ENCODE assay signal across 8 mouse cellular contexts in the genomic region with DNA sequence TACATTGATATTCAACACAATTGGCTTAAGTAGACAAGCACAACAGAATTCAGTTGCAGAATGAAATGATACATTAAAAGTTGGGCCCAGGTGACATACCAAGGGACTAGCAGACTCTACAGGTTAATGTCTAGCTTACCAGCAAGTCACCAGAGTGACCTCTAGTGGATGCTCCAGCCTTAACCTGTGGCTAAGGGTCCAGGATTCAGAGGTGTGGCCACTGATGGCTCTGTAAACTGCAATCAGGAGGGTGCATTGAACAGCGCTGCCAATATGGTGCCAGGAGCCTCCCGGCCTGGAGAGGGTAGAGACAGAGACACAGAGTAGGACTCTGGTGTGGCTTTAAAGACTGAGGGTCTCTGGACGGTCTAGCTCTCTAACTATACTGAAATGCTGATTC. TPM values are rescaled to one million over a fixed set of nuclear protein-coding genes. Genes with fewer than 3 reads are reported as not detected.
DNase-seq lines count a peak whose midpoint lies in the region; ATAC-seq and TF ChIP-seq lines count a peak whose summit lies in the region.

No protein-coding gene starts in this region.

- peak; percentile 11 for DNase-seq in heart, postnatal 0 days (ENCODE audit: low spot score)
- DNase-seq in ES-CJ7 (ENCODE audit: low read depth, low spot score): peak; percentile 74
- no peak for DNase-seq in layer of hippocampus, postnatal 36 days
- DNase-seq in midbrain, embryonic 10.5 days (ENCODE audit: low spot score): no peak

- H3K4me1 ChIP-seq in heart, postnatal 0 days (ENCODE audit: control insufficient read depth, insufficient read depth): peaks cover 3% of the 10 kb centered on the region
- H3K4me1 ChIP-seq in heart, embryonic 12.5 days (replicated peaks): peaks cover 1% of the 10 kb centered on the region; the same call in 1 of the 2 replicates
- H3K4me1 ChIP-seq in embryonic facial prominence, embryonic 13.5 days: peaks cover 20% of the 10 kb centered on the region
- H3K4me1 ChIP-seq in lung, embryonic 16.5 days (replicated peaks; ENCODE audit: control insufficient read depth, insufficient read depth, low read length): peaks cover 7% of the 10 kb centered on the region
- peaks cover 23% of the 10 kb centered on the region for H3K4me1 ChIP-seq in midbrain, embryonic 10.5 days
- H3K4me1 ChIP-seq in forebrain, embryonic 12.5 days: no peaks in the 10 kb centered on the region; the same call in 1 of the 2 replicates

- no peak for TF ChIP-seq EP300 in heart, postnatal 0 days (IDR thresholded peaks at IDR 0.05; ENCODE audit: low read depth)

- TF ChIP-seq CTCF in heart, postnatal 0 days (IDR thresholded peaks at IDR 0.05; ENCODE audit: low read depth): peak; percentile 44

- H3K27ac ChIP-seq in heart, postnatal 0 days (ENCODE audit: low read depth): no peak overlapping the region
- no peak overlapping the region for H3K27ac ChIP-seq in heart, embryonic 12.5 days (ENCODE audit: poor library complexity, severe bottlenecking)
- H3K27ac ChIP-seq in embryonic facial prominence, embryonic 13.5 days: peak overlapping the region; percentile 16; the same call in 1 of the 2 replicates
- H3K27ac ChIP-seq in lung, embryonic 16.5 days (ENCODE audit: low read length): no peak overlapping the region
- no peak overlapping the region for H3K27ac ChIP-seq in midbrain, embryonic 10.5 days (replicated peaks)
- H3K27ac ChIP-seq in forebrain, embryonic 12.5 days: no peak overlapping the region

- H3K36me3 ChIP-seq in heart, postnatal 0 days (replicated peaks; ENCODE audit: control insufficient read depth, insufficient read depth, low read length): no peaks in the 10 kb centered on the region
- no peaks in the 10 kb centered on the region for H3K36me3 ChIP-seq in heart, embryonic 12.5 days
- H3K36me3 ChIP-seq in embryonic facial prominence, embryonic 13.5 days: no peaks in the 10 kb centered on the region
- H3K36me3 ChIP-seq in lung, embryonic 16.5 days (ENCODE audit: control insufficient read depth, insufficient read depth, low read length): no peaks in the 10 kb centered on the region
- no peaks in the 10 kb centered on the region for H3K36me3 ChIP-seq in midbrain, embryonic 10.5 days
- H3K36me3 ChIP-seq in forebrain, embryonic 12.5 days (replicated peaks): no peaks in the 10 kb centered on the region

- no peaks in the 10 kb centered on the region for H3K9me3 ChIP-seq in heart, postnatal 0 days (replicated peaks; ENCODE audit: control insufficient read depth, low read length)
- H3K9me3 ChIP-seq in heart, embryonic 12.5 days (replicated peaks): no peaks in the 10 kb centered on the region
- no peaks in the 10 kb centered on the region for H3K9me3 ChIP-seq in embryonic facial prominence, embryonic 13.5 days
- no peaks in the 10 kb centered on the region for H3K9me3 ChIP-seq in lung, embryonic 16.5 days (ENCODE audit: control insufficient read depth, low read length)
- no peaks in the 10 kb centered on the region for H3K9me3 ChIP-seq in midbrain, embryonic 10.5 days (replicated peaks)
- H3K9me3 ChIP-seq in forebrain, embryonic 12.5 days: no peaks in the 10 kb centered on the region

- H3K27me3 ChIP-seq in heart, postnatal 0 days (ENCODE audit: control insufficient read depth, insufficient read depth, low read length): no peaks in the 10 kb centered on the region
- no peaks in the 10 kb centered on the region for H3K27me3 ChIP-seq in heart, embryonic 12.5 days (replicated peaks)
- H3K27me3 ChIP-seq in embryonic facial prominence, embryonic 13.5 days: no peaks in the 10 kb centered on the region
- H3K27me3 ChIP-seq in lung, embryonic 16.5 days (ENCODE audit: control insufficient read depth, insufficient read depth, low read depth, low read length): no peaks in the 10 kb centered on the region
- no peaks in the 10 kb centered on the region for H3K27me3 ChIP-seq in midbrain, embryonic 10.5 days (ENCODE audit: low read depth, poor library complexity, severe bottlenecking)
- no peaks in the 10 kb centered on the region for H3K27me3 ChIP-seq in forebrain, embryonic 12.5 days

- ATAC-seq in heart, postnatal 0 days (ENCODE audit: insufficient read depth, low read depth): no peak
- no peak for ATAC-seq in heart, embryonic 12.5 days (ENCODE audit: insufficient number of reproducible peaks, low FRiP score)
- ATAC-seq in embryonic facial prominence, embryonic 13.5 days (ENCODE audit: insufficient number of reproducible peaks, insufficient read depth, low FRiP score, low TSS enrichment, low read depth): no peak
- ATAC-seq in lung, embryonic 16.5 days (ENCODE audit: low read depth): 0 out of 2 replicates have a peak, but pooled peaks have one; percentile 39
- ATAC-seq in forebrain, embryonic 12.5 days (ENCODE audit: low FRiP score): no peak

- H3K4me2 ChIP-seq in heart, postnatal 0 days (ENCODE audit: low read depth, low read length): no peak overlapping the region
- no peak overlapping the region for H3K4me2 ChIP-seq in heart, embryonic 12.5 days
- H3K4me2 ChIP-seq in embryonic facial prominence, embryonic 13.5 days: 0 out of 2 replicates have a peak overlapping the region, but pooled peaks have one; percentile 5
- H3K4me2 ChIP-seq in lung, embryonic 16.5 days (ENCODE audit: low read depth, low read length): no peak overlapping the region
- H3K4me2 ChIP-seq in forebrain, embryonic 12.5 days: no peak overlapping the region

- WGBS in heart, postnatal 0 days: 24% methylated on average over 3 of the region's 3 CpGs
- WGBS in heart, embryonic 12.5 days: 19% methylated on average over 3 of the region's 3 CpGs
- 18% methylated on average over 3 of the region's 3 CpGs for WGBS in embryonic facial prominence, embryonic 13.5 days
- 17% methylated on average over 3 of the region's 3 CpGs for WGBS in lung, embryonic 16.5 days
- WGBS in midbrain, embryonic 10.5 days: 13% methylated on average over 3 of the region's 3 CpGs
- 14% methylated on average over 3 of the region's 3 CpGs for WGBS in forebrain, embryonic 12.5 days

- no peak overlapping the region for H3K4me3 ChIP-seq in heart, postnatal 0 days (ENCODE audit: low read depth, low read length)
- H3K4me3 ChIP-seq in heart, embryonic 12.5 days: no peak overlapping the region
- no peak overlapping the region for H3K4me3 ChIP-seq in embryonic facial prominence, embryonic 13.5 days
- no peak overlapping the region for H3K4me3 ChIP-seq in lung, embryonic 16.5 days (ENCODE audit: low read length)
- H3K4me3 ChIP-seq in midbrain, embryonic 10.5 days: no peak overlapping the region
- no peak overlapping the region for H3K4me3 ChIP-seq in forebrain, embryonic 12.5 days (replicated peaks)

- no peak overlapping the region for H3K9ac ChIP-seq in heart, postnatal 0 days (replicated peaks; ENCODE audit: low read depth, low read length)
- no peak overlapping the region for H3K9ac ChIP-seq in heart, embryonic 12.5 days
- H3K9ac ChIP-seq in embryonic facial prominence, embryonic 13.5 days: no peak overlapping the region
- no peak overlapping the region for H3K9ac ChIP-seq in lung, embryonic 16.5 days (ENCODE audit: low read length)
- H3K9ac ChIP-seq in forebrain, embryonic 12.5 days: no peak overlapping the region

RNA-seq across cellular contexts. Expression of a gene that starts 2.0 kb away (rescaled TPM):
- total RNA-seq in heart, postnatal 0 days (2014; rRNA removed; ENCODE audit: low replicate concordance): 0.50 TPM in 1 of 2 replicates, not detected in the other
- 0.22 TPM in 1 of 2 replicates, not detected in the other for polyA plus RNA-seq in heart, postnatal 0 days (2015; fragmentation: Nextera tagmentation; extraction: Ambion mirVana)
- polyA plus RNA-seq in heart, embryonic 12.5 days (2016; fragmentation: Nextera tagmentation; extraction: Ambion mirVana): not detected in 2 replicates
- polyA plus RNA-seq in embryonic facial prominence, embryonic 13.5 days (2015; fragmentation: Nextera tagmentation; extraction: Ambion mirVana): 0.96 and 2.3 TPM in 2 replicates
- polyA plus RNA-seq in lung, embryonic 16.5 days (2015; fragmentation: Nextera tagmentation; extraction: Ambion mirVana): 0.20 and 0.39 TPM in 2 replicates
- total RNA-seq in layer of hippocampus, postnatal 36 days (2021): under 1 TPM; 0.66 to 0.72 TPM
- polyA plus RNA-seq in midbrain, embryonic 10.5 days (2016; fragmentation: Nextera tagmentation; extraction: Ambion mirVana): 0.25 and 0.39 TPM in 2 replicates
- 0.98 and 0.99 TPM in 2 replicates for polyA plus RNA-seq in forebrain, embryonic 12.5 days (2016; fragmentation: Nextera tagmentation; extraction: Ambion mirVana)

RNA-seq across cellular contexts. Expression of a gene that starts 53.1 kb away (rescaled TPM):
- 0.23 and 0.81 TPM in 2 replicates for total RNA-seq in heart, postnatal 0 days (2014; rRNA removed; ENCODE audit: low replicate concordance)
- 0.33 and 0.36 TPM in 2 replicates for polyA plus RNA-seq in heart, postnatal 0 days (2015; fragmentation: Nextera tagmentation; extraction: Ambion mirVana)
- polyA plus RNA-seq in heart, embryonic 12.5 days (2016; fragmentation: Nextera tagmentation; extraction: Ambion mirVana): 1.4 and 2.0 TPM in 2 replicates
- polyA plus RNA-seq in embryonic facial prominence, embryonic 13.5 days (2015; fragmentation: Nextera tagmentation; extraction: Ambion mirVana): 0.12 TPM in 1 of 2 replicates, not detected in the other
- polyA plus RNA-seq in lung, embryonic 16.5 days (2015; fragmentation: Nextera tagmentation; extraction: Ambion mirVana): 0.20 and 0.21 TPM in 2 replicates
- total RNA-seq in layer of hippocampus, postnatal 36 days (2021): not detected
- polyA plus RNA-seq in midbrain, embryonic 10.5 days (2016; fragmentation: Nextera tagmentation; extraction: Ambion mirVana): not detected in 2 replicates
- polyA plus RNA-seq in forebrain, embryonic 12.5 days (2016; fragmentation: Nextera tagmentation; extraction: Ambion mirVana): 0.05 TPM in 1 of 2 replicates, not detected in the other

Comparison
In these comparisons a context has a peak if more than half of its experiments do, and no peak if none do; other contexts are left out.
1. DNase-seq: peak in heart, postnatal 0 days (single experiment) and ES-CJ7 (single experiment); none in layer of hippocampus, postnatal 36 days (0 of 2) and midbrain, embryonic 10.5 days (single experiment).